Mouse (Mus musculus): Measurements from ENCODE around the gene Abhd17a.

Abhd17a gene

DNA sequence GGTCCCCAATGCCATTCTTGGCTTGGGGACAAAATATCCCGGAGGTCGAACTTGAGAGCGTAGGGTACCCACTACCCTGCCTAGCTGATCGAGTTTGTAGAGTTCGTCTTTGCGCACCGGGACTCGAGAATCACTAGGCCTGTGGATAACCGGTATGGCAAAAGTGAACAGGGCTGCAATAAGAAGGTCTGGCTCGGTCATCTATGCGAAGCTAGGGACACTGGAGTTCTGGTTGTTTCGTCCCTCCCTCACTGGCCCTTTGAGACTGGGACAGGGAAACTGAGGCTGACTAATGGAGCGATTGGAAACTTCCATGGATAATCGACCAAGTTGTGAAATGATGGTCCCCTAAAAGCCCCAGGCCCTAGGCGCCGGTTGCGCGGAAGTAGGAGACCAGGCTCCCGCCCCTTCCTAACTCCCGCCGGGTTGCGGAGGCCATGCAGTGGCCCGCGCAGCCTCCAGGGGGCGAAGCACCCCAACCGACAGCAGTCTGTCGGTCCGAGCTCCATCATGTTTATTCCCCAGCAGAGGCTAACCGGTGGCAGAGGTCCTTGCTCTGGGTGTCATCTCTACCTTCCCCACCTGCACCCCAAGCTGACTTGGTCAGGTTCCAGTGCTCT, 11.9 kb downstream of the Abhd17a start:
- in situ Hi-C loops (cut with MboI, MseI) = loop anchor here (5.0 kb wide), 1 partner anchor 99 kb away; the partner anchor contains the start of gene Mknk2

DNA sequence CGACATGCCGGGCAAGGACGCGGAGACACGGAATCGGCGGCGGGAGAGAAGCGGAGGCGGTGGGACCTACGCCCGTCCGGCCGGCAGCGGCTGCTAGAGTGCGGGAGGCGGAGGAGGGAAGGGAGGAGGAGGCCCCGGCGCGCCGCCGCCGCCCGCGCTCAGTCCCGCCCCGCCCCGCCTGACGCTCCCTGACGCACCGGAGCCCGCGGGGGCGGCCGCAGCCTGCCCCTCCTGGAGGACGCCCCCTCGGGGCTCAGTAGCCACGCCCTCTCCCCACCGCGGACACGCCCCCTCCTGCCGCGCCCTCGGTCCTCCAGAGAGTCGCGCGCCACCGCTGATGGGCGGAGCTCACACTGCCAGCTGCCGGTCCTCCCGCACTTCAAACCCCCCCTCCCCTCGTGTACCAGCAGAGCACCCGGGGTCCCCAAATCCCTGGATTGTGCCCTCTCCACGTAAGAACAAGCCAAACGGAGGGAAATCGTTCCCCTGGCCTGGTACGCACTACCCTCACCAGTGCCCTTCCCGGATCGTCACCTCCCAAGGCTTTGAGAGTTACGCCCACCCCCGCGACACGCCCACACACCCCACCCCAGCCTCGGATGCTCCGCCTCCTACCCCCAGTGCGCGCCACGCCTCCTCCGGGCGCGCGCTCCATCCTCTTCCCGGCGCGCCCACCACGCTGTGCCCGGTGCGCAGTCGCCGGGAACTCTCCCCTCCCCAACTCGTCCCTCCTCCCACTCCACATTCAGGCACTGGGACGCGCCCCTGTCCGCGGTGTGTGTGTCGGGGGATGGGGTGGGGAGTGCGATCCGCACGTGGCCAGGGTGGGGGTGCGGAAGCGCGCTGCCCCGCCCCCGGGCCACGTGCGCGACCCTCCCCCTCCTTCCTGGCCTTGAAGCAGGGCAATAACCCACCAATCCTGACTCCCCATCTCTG, 12.7 kb downstream of the Abhd17a start, which contains the start of gene Klf16:
TSS of gene Klf16 (minus strand) at position 127 of the 936 bp plus-strand sequence.
- in situ Hi-C loops (cut with MboI, MseI) = loop anchor here (5.0 kb wide), 1 partner anchor 100 kb away; the partner anchor contains the start of gene Mknk2

DNA sequence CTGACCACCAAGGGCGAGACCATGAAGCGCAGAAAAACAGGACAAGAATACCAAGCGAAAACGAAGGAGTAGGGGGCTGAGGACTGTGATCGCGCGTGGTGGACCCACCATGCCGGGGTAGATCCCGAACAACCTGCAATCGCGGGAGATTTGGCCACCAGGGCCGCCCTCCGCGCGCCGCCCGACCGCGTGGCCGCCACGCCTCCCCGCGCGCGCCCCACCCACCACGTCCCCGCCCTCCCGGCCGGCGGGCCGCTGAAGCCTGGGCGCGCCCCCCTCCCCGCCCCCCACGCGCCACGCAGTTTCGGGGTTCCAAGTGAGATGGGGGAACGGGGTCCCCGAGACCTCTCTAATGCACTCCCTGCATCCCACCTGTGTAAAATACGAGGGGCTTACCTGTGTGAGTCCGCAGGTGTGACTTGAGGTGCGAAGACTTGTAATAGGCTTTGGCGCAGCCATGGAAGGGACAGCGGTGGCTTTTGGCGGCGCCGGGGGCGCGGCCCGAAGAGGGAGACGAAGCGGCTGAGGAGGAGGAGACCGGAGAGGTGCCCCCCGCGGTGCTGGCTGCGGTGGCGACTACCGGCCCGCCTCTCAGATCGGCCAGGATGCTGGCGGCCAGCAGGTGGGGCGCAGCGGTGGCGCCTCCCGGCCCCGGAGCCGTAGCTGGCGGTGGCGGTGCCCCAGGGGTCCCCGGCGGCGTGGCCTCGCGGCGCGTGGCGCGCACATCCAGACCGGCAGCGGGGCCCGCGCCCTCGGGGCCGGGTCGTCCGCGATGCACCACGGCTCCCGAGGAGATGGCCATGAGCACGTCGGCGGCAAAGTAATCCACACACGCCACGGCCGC, 13.6 kb downstream of the Abhd17a start:
- in situ Hi-C loops (cut with MboI, MseI) = loop anchor here (5.0 kb wide), 1 partner anchor 101 kb away; the partner anchor contains the start of gene Mknk2

GRCm38 (mm10) chr10:80575925-80576324, 14.2 kb downstream of the Abhd17a start:
- in situ Hi-C loops (cut with MboI, MseI) = loop anchor here (5.0 kb wide), 1 partner anchor 101 kb away; the partner anchor contains the start of gene Mknk2

DNA sequence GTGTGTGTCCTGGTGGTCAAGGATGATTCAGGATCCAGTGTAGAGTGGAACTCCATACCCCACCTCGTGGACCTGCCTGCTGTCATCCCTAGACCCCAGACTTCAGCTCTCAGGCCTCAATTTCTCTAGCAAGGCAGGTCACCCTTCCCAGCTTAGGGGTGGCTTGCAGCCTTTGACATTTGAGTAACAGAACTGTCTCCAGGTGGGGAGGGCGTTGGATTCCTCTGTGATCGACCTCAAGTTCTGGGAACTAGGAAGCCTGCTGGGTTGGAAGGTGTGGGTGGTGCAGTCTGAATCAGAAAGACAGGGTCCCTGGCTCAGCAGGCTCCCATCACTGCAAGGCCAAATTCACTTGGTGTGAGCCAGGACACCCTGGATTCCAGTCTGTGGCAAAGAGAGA, 15.2 kb downstream of the Abhd17a start:
- in situ Hi-C loops (cut with MboI, MseI) = loop anchor here (5.0 kb wide), 1 partner anchor 102 kb away; the partner anchor contains the start of gene Mknk2

- in situ Hi-C loops (cut with MboI, MseI) = no loop called here
These were observed 16.2 kb downstream of the Abhd17a start for GRCm38 (mm10) chr10:80573944-80574343.

GRCm38 (mm10) chr10:80572477-80572876, 17.7 kb downstream of the Abhd17a start:
- in situ Hi-C loops (cut with MboI, MseI) = no loop called here

GRCm38 (mm10) chr10:80570871-80571836, 19.0 kb downstream of the Abhd17a start:
- in situ Hi-C loops (cut with MboI, MseI) = no loop called here

DNA sequence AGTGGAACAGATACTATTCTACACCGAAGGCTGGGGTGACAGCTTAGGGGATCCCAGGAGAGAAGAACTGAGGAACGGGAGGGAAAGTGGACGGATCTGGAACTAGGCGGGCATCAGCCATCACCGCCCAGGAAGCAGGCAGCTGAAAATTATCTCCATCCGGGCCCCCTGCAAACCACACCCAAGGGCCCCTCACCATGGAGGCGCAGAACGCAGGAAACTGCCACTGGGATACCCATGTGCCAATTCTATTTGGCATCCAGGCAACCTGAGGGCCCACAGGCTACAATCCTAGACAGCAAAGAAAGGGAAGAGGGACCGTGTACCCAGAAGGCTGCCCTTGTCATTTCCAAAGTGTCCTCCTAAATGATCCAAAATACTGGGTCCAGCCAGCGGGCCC, 19.7 kb downstream of the Abhd17a start:
- in situ Hi-C loops (cut with MboI, MseI) = no loop called here

GRCm38 (mm10) chr10:80569664-80570066, 20.5 kb downstream of the Abhd17a start:
- in situ Hi-C loops (cut with MboI, MseI) = no loop called here

GRCm38 (mm10) chr10:80568876-80569275, 21.3 kb downstream of the Abhd17a start:
- in situ Hi-C loops (cut with MboI, MseI) = no loop called here

DNA sequence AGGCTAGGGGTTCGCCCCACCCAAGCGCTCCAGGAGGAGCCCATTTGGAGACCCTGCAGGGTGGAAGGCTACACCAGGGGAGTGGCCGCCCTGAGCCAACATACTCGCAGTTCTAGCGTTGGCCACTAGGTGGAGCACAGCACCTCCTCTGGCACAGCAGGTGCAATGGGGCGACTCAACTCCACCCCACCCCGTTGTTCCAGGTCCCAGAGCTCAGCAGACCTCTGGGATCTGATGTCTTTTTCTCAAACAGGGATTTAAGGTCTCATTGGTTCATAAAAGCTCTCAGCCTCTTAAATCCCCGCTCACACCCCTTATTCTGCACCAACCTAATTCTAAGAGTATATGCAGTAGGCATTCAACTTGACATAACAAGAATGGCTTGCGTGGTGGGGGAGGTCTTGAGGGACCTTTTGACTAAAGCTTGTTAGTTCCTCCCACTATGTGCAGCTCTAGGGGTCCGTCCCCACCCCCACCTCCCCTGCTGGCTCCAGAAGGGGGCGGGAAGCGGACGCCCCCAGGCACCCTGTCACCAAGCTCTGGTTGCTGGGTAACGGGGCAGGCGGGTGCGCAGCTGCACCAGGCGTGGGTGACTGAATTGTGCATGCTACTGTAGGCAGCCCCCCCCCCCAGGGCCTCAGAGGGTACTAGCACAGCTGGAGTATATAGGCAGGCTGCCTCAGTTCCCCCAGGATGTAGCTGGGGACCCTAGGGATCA, 23.6 kb downstream of the Abhd17a start:
- in situ Hi-C loops (cut with MboI, MseI) = no loop called here

DNA sequence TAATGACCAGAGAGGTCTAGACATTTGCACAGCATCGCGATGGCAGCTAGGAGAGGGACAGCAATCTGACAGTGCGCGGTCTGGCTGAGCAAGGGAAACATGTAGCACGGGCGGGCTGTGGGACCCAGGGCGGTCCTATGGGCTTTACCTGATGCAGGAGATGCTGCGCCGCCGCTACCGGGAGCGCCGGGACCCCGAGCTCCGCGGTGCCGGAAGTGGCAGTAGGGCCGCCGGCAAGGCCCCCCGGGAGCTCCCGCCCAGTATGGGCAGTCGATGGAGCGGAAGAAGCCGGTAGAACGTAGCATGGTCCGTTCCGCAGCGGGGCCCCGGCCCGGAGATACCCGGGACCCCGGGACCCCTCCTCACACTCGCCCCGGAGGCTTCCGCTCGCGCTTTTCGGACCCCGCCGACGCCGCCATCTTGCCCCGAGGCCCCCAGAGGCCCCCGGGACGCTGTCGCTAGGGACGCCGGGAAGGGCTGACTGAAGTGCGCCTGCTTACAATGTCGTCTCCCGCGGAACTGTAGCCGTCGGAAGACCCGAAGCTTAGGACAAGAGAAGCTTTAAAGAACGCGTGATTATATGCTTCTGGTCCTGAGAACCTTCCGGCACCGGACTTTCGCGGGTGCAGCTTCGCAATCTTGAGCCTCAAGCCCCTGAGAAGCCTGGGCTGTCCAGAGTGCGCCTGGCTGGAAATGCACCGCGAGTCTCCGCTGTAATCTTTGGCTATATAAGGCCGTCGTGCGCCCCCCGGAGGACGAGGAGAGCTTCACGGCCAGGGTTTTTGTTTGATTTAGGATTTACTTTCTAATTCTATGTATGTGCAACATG, 28.8 kb downstream of the Abhd17a start, which contains the start of gene Rexo1:
TSS of gene Rexo1 (minus strand) at position 445 of the 829 bp plus-strand sequence.
- in situ Hi-C loops (cut with MboI, MseI) = no loop called here

DNA sequence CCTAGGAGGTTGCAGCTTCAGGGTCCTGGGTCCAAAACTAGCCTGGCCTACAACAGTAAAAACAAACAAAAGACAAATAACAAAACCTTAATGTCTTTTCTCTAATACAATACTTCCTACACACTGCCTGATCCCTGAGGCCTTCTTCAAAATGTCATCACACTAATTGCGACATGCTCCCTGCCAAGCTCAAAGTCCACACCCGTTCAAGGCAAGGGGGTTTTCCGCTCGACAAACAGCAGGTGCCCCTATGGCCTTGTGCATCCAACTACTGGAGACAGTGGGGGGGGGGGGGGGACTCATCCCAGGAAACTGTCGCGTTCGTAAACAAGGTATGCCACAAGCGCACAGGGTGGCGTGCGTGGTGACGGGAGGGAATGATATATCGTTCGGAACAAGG, 29.5 kb downstream of the Abhd17a start:
- in situ Hi-C loops (cut with MboI, MseI) = no loop called here

DNA sequence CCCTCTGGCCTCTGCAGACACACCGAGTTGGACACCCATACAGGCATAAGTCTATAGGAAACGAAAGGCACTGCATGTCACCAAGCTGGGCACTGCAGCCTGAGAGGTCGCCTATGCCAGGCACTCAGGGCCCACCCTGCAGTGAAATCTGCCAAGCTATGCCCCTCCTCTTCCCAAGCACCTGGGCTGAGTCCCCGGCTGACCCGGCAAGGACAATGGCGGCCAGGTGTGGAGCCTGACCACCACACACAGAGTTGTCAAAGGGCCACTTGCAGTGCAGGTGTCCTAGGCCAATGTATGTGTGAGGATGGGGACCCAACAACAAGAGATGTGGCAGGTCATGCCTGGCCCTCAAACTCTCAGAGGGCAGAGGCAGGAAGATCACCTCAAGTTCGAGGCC, 30.7 kb downstream of the Abhd17a start:
- in situ Hi-C loops (cut with MboI, MseI) = no loop called here

- in situ Hi-C loops (cut with MboI, MseI) = no loop called here
These were observed 32.7 kb downstream of the Abhd17a start for GRCm38 (mm10) chr10:80557346-80557965.

- in situ Hi-C loops (cut with MboI, MseI) = loop anchor here (5.0 kb wide), 1 partner anchor 107 kb away; no protein-coding TSS in a partner anchor
These were observed 36.1 kb downstream of the Abhd17a start for GRCm38 (mm10) chr10:80553997-80554396.

- in situ Hi-C loops (cut with MboI, MseI) = loop anchor here (5.0 kb wide), 1 partner anchor 106 kb away; no protein-coding TSS in a partner anchor
These were observed 36.6 kb downstream of the Abhd17a start for GRCm38 (mm10) chr10:80553575-80553974.

Measured in T-helper 1 cell (primary cell).